Mouse (Mus musculus): Measurements from ENCODE around the gene Ccdc97. TPM values are rescaled to one million over a fixed set of nuclear protein-coding genes. Genes with fewer than 3 reads are reported as not detected.

Ccdc97 gene
- total RNA-seq, 2 experiments from 2014 or later = 61.8 to 70.1 TPM

DNA sequence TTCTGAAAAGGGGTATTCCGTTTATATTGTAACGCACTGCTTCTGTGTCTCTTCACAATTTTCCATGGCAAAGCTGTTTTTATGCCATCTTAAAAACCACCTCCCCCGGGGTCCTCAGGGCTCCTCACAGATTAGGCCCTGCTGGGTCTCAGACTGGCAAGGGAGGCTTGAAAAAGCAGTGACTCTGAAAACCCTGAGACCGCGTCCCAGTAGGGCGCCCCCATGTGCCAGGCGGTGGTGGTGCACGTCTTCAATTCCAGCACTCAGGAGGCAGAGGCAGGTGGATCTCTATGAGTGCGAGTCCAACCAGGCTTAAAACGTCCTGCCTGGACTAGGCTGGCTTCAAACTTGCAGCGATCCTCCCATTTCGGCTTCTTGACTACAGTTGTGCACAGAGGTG, 18.2 kb downstream of the Ccdc97 start:
- DNase-seq (ENCODE audit: low spot score in 2 of 2) = no peak
- intact Hi-C loops (cut with DNase I) = no loop called here

DNA sequence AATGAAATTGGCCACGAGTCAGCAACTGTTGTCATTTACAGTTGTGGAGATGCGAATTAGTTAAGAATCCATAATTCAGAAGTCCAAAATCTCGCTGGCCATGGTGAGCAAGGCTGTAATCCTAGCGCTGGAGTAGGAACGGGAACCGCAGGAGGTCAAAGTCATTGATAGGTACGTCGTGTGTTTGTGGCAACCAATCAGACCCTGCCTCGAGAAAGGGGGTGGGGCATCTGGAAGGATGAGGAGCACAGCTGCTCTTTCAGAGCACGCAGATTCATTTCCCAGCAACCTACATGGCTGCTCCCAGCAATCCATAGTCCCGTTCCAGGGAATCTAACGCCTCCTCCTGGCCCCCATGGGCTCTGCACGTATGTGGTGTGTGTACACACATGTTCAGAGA, 19.0 kb downstream of the Ccdc97 start:
- DNase-seq (ENCODE audit: low spot score in 2 of 2) = no peak
- intact Hi-C loops (cut with DNase I) = no loop called here

DNA sequence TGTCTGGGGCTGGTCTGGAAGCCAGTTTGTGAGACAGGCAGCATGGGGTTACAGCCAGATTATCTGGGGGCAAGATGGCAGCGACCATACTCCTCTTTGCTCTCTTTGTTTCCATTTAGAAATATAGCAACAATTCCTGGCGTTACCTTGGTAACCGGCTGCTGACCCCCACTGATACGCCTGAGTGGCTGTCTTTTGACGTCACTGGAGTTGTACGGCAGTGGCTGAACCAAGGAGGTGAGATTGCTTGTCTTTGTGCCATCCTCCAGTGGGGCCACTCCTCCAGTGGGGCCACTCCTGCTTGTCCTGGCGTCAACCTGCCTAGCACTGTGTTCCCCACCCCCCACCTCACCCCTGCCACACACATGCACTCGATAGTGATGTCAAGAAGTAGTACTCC, 24.8 kb downstream of the Ccdc97 start:
- intact Hi-C loops (cut with DNase I) = no loop called here
- no peak for DNase-seq (ENCODE audit: low spot score in 2 of 2)

DNA sequence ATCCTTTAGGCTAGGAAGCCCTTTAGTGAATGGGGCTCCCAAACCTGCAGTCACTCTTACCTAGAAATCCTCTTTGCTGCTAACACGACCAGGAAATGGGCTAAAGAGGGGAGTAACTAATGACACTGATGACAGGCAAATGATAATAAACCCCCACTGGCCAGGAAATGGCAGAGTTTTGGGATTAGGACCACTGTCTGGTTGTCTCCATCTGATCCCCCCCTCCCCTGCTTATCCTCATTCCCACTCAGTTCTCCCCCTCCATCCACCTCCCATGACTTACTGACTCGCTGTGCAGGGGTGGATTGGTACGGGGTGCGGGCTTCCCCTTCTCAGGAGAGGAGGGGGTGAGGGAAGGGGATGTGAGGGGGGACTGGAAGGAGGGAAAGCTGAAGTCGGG, 28.8 kb downstream of the Ccdc97 start:
- intact Hi-C loops (cut with DNase I) = no loop called here
- DNase-seq (ENCODE audit: low spot score in 2 of 2) = no peak

DNA sequence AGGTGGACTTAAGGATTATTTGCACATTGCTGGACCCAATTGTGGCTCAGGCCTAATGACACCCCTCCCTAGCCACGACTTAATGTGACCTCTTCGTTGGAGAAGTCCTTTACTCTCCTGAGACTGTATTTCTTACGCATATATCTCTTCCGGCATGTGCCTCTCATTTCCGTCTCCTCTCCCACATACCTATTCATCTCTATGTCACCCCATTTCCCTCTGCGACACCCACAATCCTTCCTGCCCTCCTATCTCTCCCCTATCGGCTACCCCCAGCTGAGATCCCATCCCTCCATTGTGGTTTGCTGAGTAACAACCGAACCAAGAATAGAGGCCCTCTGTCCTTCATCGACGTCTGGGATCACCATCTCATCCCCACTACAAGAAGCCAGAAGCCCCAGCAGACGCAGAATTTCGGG, 29.3 kb downstream of the Ccdc97 start:
- DNase-seq (ENCODE audit: low spot score in 2 of 2) = no peak
- intact Hi-C loops (cut with DNase I) = loop anchor here (2.0 kb wide), 1 partner anchor 17 kb away; no protein-coding TSS in a partner anchor

DNA sequence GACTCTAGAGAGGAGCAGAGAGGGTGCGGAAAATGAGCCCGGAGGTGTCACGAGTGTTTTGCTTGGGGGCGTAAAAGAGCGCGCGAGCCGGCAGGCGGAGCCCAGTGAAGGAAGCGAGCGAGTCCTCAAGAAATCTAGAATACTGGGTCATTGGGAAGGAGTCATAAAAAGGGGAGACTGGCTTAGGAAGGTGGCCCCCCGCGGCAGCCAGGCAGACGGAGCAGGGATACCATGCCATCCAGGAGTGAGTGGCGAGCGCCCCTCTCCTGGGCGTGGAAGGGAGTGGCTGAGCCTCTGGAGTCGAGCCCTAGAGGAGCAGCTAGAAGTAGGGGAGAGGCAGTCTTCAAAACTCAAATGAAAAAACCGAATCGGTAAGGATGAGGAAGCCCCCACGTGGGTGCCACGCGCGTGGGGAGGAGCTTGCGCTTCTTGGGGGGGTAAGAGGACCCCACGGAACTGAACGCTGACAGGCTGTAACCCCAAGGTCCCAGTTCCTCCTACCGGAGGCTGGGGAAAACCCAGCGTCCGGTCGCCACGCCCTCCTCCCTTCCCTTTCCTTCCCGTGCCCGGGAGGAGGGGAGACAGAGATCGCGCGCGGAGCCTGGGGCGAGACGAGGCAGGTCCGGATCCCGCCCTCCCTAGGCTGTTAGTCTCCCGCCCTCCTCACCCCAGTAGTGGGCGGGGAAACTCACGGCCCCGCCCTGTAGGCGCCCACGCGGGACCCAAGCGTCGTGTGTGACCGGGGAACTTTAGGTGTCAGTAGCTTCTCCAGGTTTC, 29.9 kb downstream of the Ccdc97 start:
- intact Hi-C loops (cut with DNase I) = loop anchor here (2.0 kb wide), 1 partner anchor 18 kb away; no protein-coding TSS in a partner anchor
- no peak for DNase-seq (ENCODE audit: low spot score in 2 of 2)

DNA sequence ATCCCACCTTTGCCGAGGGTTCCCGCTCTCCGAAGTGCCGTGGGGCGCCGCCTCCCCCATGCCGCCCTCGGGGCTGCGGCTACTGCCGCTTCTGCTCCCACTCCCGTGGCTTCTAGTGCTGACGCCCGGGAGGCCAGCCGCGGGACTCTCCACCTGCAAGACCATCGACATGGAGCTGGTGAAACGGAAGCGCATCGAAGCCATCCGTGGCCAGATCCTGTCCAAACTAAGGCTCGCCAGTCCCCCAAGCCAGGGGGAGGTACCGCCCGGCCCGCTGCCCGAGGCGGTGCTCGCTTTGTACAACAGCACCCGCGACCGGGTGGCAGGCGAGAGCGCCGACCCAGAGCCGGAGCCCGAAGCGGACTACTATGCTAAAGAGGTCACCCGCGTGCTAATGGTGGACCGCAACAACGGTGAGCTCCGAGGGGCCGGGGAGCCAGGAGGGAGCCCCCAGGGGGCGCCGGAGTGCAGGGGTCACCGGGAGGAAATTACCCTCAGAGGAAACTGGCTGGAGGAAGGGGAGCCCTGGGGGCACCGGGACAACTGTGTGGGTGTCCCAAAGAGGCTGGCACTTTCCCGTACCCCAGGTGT, 31.0 kb downstream of the Ccdc97 start:
- intact Hi-C loops (cut with DNase I) = loop anchor here (2.0 kb wide), 1 partner anchor 19 kb away; no protein-coding TSS in a partner anchor
- DNase-seq (ENCODE audit: low spot score in 2 of 2) = no peak

DNA sequence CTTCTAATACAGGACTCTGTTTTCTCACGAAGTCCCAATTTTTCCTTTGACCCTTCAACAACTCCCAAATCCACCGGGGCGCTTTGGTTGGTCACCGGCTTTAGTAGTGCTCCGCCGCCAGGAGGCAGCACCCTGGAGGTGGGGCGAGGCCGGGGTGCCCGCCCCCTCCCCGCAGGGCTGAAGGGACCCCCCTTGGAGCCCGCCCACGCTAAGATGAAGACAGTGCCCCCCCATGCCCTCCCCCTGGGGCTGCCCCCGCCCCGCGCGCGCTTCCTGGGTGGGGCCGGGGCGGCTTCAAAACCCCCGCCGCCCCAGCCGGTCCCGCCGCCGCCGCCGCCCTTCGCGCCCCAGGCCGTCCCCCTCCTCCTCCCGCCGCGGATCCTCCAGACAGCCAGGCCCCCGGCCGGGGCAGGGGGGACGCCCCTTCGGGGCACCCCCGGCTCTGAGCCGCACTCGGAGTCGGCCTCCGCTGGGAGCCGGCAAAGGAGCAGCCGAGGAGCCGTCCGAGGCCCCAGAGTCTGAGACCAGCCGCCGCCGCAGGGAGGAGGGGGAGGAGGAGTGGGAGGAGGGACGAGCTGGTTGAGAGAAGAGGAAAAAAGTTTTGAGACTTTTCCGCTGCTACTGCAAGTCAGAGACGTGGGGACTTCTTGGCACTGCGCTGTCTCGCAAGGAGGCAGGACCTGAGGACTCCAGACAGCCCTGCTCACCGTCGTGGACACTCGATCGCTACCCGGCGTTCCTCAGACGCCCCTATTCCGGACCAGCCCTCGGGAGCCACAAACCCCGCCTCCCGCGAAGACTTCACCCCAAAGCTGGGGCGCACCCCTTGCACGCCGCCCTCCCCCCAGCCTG, 32.0 kb downstream of the Ccdc97 start, which contains the start of gene Tgfb1:
Gene Tgfb1, plus strand, starts transcription at position 323 of the 852 bp plus-strand sequence.
- DNase-seq (ENCODE audit: low spot score in 2 of 2) = peak in 1 of 2 experiments; percentile 38
- intact Hi-C loops (cut with DNase I) = no loop called here

DNA sequence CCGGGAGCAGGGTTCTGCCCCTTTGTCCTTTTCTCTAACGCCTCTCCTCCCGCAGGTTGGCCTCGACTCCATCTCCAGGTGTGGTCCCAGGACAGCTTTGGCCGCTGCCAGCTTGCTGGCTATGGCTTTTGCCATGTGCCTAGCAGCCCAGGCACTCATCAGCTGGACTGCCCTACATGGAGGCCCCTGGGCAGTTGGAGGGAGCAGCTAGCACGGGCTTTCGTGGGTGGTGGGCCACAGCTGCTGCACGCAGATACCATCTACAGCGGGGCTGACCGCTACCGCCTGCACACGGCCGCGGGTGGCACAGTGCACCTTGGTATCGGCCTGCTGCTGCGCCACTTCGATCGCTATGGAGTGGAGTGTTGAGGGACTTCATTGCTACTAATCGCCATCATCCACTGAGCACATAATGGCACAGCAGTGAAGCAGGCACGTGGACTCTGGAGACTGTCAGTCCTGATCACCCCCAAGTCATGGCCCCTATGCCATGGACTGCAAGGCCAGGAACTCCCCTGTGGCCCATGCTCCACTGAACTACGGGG, 32.9 kb downstream of the Ccdc97 start:
- intact Hi-C loops (cut with DNase I) = no loop called here
- DNase-seq (ENCODE audit: low spot score in 2 of 2) = no peak

DNA sequence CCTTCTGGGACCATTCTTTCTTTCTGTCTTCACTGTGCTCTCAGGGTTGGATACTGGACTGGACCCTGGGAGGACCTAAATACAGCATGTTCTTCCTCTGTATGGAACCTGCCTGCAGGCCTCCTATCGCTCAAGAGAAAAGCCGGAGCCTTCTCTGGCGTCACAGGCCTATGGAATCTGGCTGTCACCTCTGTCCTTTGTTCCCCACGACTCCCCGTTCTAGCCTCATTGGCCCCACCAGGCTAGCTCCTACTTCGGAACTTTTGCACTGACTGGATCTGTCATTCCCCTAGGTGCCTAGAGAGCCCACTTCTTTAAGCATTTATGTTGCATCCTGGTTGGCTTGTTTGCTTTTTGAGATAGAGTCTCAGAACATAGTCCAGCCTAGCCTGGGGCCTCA, 34.2 kb downstream of the Ccdc97 start:
- intact Hi-C loops (cut with DNase I) = no loop called here
- no peak for DNase-seq (ENCODE audit: low spot score in 2 of 2)

DNA sequence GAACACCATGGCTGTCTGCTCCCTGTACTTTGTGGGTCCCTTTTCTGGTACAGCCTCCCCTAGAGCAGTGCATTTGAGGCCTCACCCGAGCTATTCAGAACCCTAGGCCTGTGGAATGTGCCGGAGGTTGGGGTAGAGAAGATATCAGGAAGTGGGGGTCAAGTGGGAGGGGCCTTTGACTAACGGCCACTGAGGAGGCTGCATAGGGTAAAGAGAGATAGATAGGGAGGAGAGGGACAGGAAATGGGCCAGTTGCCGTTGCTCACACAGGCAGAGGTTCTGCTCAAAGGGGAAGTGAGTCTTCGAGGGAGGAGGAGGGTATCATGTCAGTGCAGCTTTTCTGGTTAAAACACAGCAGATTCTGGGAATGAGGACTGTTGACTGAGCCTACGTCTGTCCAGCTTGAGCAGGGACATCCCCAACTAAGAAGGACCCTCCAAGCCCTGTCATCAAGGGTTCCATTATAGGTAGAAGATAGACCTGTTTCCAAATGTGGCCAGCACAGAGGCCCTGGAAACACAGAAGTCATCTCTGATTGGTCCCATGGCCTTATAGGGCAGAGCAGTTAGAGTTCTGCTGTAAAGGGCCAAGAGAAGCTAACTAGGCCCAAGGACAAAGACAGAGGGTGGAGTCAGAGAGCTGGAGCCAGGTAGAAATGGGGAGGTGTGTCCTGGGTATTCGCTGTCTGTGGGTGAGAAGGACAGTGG, 35.3 kb downstream of the Ccdc97 start:
- DNase-seq (ENCODE audit: low spot score in 2 of 2) = no peak
- intact Hi-C loops (cut with DNase I) = no loop called here

DNA sequence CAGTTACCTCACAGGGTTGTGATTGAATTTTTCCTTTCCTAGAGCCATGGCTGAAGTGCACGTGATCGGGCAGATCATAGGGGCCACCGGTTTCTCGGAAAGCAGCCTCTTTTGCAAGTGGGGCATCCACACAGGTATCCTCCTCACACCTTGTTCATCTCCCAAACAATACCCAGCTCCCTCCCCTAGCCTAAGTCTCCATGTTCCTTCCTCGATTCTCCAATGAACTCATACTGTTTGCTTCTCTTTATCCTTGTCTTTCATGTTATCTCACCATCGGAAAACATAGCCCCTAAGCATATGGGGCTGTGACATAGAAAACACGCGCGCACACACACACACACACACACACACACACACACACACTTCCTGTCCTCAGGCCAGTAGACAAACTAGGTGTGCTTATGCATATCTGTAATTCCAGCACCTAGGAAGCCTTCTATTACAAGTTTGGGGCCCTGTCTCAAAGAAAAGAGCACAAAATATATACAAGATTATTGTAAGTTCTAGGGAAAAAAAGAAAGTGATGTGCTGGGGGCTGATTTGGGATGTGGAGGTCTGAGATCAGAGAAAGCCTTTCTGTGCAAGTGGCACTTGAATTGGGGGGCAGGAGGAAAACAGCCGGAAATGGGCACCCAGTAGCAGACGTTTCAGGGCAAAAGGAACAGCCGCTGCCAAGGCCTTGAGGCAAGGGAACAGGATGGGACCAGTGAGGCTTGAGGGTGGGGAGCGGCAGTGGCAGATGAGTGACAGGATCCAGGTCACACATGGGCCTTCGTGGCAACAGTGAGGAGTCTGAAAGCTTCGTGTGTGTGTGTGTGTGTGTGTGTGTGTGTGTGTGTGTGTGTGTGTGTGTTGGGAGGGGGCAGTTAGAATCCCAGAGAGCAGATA, 37.3 kb downstream of the Ccdc97 start:
- DNase-seq (ENCODE audit: low spot score in 2 of 2) = no peak
- intact Hi-C loops (cut with DNase I) = loop anchor here (2.0 kb wide), 1 partner anchor 29 kb away; no protein-coding TSS in a partner anchor

DNA sequence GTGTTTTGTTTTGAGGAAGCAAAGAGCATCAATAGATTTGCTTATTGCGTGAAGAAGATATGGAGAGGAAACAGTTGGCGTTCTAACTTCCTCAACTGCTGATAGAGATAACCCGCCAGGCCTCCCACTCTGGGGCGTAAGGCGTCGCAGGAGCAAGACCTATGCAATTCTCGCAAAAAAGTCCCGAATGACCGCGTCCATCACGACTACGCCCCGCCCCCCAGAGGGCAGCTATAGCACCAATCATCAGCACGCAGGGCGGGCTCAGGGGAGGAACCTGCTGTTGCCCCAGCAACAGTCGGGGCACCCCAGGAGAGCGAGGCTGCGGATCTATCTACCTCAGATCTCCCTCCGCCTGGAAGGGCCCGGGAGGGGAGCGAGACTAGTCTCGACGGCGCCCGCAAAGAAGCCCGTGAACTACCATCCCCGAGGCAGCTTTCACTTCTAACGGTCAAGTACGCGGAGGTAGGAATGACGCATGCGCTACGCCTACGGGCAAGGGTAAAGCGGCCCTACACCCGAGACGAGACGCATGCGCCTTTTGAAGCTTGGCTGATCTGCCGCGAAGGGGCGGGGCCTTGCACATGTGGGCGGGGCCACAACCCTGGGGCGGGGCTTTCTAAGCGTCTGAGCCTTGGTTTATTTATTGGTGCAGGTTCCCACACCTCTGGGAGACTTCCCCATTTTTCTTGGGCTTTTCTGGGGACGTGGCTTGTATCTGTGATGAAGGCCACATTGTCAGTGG, 38.2 kb downstream of the Ccdc97 start, which contains the start of gene B9d2:
Gene B9d2, plus strand, starts transcription at position 267 of the 745 bp plus-strand sequence.
- peak; percentile 96 for DNase-seq (ENCODE audit: low spot score in 2 of 2)
- intact Hi-C loops (cut with DNase I) = loop anchor here (2.0 kb wide), 1 partner anchor 30 kb away; no protein-coding TSS in a partner anchor

DNA sequence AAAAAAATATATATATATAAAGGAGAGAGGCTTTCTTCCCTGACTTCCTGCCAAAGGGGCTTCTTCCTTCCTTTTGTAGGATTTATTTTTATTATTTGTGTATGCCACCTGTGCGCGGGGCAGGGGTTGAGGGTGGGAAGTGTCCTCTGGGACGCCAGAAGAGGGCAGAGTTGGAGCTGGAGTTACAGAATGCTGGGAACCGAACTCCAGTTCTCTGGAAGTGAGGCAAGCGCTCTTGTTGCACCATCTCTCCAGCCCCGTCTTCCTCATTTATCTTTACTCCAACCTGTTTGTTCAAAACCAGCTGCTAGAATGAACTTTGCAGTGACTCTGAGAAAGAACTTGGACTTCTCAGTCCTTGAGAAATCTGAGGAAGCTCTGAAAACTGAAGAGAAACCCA, 38.9 kb downstream of the Ccdc97 start:
- intact Hi-C loops (cut with DNase I) = loop anchor here (2.0 kb wide), 1 partner anchor 31 kb away; no protein-coding TSS in a partner anchor
- DNase-seq (ENCODE audit: low spot score in 2 of 2) = no peak

DNA sequence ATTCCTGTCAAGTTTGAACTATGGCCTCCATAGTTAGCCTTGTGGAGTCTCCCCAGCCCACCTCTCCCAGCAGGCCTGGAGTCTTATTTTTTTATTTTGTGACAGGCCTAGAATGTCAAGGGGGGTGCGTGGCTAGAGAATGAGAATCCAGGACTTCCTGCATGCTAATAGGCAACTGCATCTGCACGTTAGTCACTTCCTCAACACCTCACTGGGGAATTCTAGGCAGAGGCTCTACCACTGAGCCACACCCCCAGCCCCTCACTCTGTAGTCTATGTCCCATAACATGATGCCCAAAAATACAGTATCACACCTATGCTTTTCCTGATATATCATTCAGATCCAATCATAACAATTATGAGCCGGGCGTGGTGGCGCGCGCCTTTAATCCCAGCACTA, 41.9 kb downstream of the Ccdc97 start:
- no peak for DNase-seq (ENCODE audit: low spot score in 2 of 2)
- intact Hi-C loops (cut with DNase I) = no loop called here

DNA sequence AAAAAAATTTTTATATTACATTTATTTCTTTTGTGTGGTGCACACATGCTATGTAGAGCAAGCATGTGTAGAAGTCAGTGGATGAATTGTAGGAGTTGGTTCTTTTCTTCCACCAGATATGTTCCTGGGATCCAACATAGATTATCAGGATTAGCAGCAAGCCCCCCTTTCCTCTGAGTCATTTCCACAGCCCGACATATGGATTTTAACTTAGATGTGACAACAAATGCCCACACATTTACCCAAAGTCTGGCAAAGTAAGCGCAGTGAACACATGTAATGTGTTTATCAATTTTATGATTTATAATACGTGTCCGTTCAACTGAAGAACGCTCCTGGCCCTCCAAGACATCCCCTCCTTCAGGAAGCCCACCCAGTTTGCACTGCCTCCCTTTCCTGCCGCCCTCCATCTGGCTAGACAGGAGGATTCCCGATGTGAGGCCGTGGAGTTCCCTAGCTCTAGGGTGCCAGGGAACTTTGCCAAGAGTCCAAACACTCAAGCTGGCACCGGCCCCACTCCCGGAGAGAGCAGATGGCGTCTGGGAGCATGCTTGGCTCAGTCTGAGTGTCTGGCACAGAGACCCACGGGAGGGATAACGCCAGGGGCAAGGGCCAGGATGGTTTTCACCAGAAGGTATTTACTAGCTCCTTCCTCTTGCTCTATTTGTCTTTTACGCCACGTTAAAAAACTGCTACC, 42.7 kb downstream of the Ccdc97 start:
- intact Hi-C loops (cut with DNase I) = loop anchor here (1.0 kb wide), 1 partner anchor 17 kb away; the partner anchor contains the start of gene Exosc5

DNA sequence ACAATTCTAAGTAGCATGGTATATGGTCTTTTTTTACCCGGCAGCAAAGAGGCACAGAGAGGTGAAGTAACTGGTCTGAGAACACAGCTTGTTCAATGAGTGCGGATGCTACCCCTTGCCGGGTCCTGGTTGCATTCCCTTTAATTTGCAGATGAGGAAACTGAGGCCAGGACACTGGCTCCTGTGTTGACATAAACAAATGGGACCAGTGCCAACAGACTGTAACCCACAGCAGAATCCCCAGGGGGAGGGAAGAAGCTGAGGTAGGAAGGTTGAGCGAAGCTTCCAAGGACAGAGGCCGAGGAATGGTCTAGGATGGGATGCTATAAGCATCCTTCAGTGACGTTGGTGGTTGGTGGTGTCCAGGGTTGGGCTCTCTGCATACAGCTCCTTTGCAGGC, 43.5 kb downstream of the Ccdc97 start:
- intact Hi-C loops (cut with DNase I) = no loop called here
- DNase-seq (ENCODE audit: low spot score in 2 of 2) = no peak

More for the DNA sequence above, 42.7 kb downstream of the Ccdc97 start:
- DNase-seq (ENCODE audit: low spot score in 2 of 2) = peak; percentile 92 to 96

All from left cerebral cortex, postnatal 25 days (tissue).